Mouse (Mus musculus): Measurements from ENCODE around the gene Hsp90aa1. TPM values are rescaled to one million over a fixed set of nuclear protein-coding genes. Genes with fewer than 3 reads are reported as not detected.
A peak's percentile ranks its signal among the peaks of the same experiment; 100 is the strongest.
"Not testable (repeated sequence)": the region's sequence is repeated elsewhere in the genome, so short reads cannot be mapped to it uniquely, and the experiment has no call there.

The Hsp90aa1 gene
- polyA plus RNA-seq, 1 experiment: 40.7 TPM

- 91% methylated on average over 7 of the region's 7 CpGs for WGBS
- H3K27ac ChIP-seq (ENCODE audit: insufficient read depth, low read length): no peak overlapping the region
- TF ChIP-seq POLR2A (IDR thresholded peaks at IDR 0.05; ENCODE audit: low read depth, low read length): no peak
These were observed 4.9 kb upstream of the Hsp90aa1 start for GRCm38 (mm10) chr12:110707451-110707850.

GRCm38 (mm10) chr12:110706337-110707231 is 4.1 kb upstream of the Hsp90aa1 start:
- 3% methylated on average over 27 of the region's 27 CpGs for WGBS
- Histone ChIP-seq H3K36me3 (ENCODE audit: control insufficient read depth, insufficient read depth, low read length) (no peaks in the 10 kb centered on the region), H3K27me3 (ENCODE audit: control insufficient read depth, insufficient read depth, low read length) (no peaks in the 10 kb centered on the region), H3K4me3 (ENCODE audit: extremely low read depth, insufficient read depth, insufficient read length) (peak overlapping the region; percentile 40), H3K4me1 (ENCODE audit: control insufficient read depth, insufficient read depth, insufficient read length) (peaks cover 4% of the 10 kb centered on the region; the same call in 1 of the 2 replicates), H3K27ac (ENCODE audit: insufficient read depth, low read length) (no peak overlapping the region)
- TF ChIP-seq CTCF (IDR thresholded peaks at IDR 0.05; ENCODE audit: extremely low read depth, insufficient read depth, insufficient read length, insufficient replicate concordance) (no peak), POLR2A (IDR thresholded peaks at IDR 0.05; ENCODE audit: low read depth, low read length) (no peak)
- peak in 1 of 2 experiments; percentile 28 for DNase-seq (ENCODE audit: low read depth in 1 of 2, low spot score in 2 of 2)

More at GRCm38 (mm10) chr12:110707451-110707850, 4.9 kb upstream of the Hsp90aa1 start:
- Histone ChIP-seq H3K27me3 (ENCODE audit: control insufficient read depth, insufficient read depth, low read length) (no peaks in the 10 kb centered on the region), H3K36me3 (ENCODE audit: control insufficient read depth, insufficient read depth, low read length) (no peaks in the 10 kb centered on the region), H3K4me3 (ENCODE audit: extremely low read depth, insufficient read depth, insufficient read length) (no peak overlapping the region), H3K4me1 (ENCODE audit: control insufficient read depth, insufficient read depth, insufficient read length) (peaks cover 4% of the 10 kb centered on the region; the same call in 1 of the 2 replicates)
- DNase-seq (ENCODE audit: low read depth in 1 of 2, low spot score in 2 of 2): no peak

GRCm38 (mm10) chr12:110705419-110705818 is 2.9 kb upstream of the Hsp90aa1 start:
- H3K36me3 ChIP-seq (ENCODE audit: control insufficient read depth, insufficient read depth, low read length); H3K4me1 ChIP-seq (ENCODE audit: control insufficient read depth, insufficient read depth, insufficient read length); H3K27ac ChIP-seq (ENCODE audit: insufficient read depth, low read length); DNase-seq (ENCODE audit: low read depth in 1 of 2, low spot score in 2 of 2); H3K4me3 ChIP-seq (ENCODE audit: extremely low read depth, insufficient read depth, insufficient read length); H3K27me3 ChIP-seq (ENCODE audit: control insufficient read depth, insufficient read depth, low read length): not testable (repeated sequence)
- 91% methylated on average over 4 of the region's 4 CpGs for WGBS

GRCm38 (mm10) chr12:110703682-110704081 is 1.2 kb upstream of the Hsp90aa1 start:
- Histone ChIP-seq H3K27me3 (ENCODE audit: control insufficient read depth, insufficient read depth, low read length) (no peaks in the 10 kb centered on the region), H3K4me3 (ENCODE audit: extremely low read depth, insufficient read depth, insufficient read length) (no peak overlapping the region), H3K27ac (ENCODE audit: insufficient read depth, low read length) (no peak overlapping the region), H3K36me3 (ENCODE audit: control insufficient read depth, insufficient read depth, low read length) (no peaks in the 10 kb centered on the region), H3K4me1 (ENCODE audit: control insufficient read depth, insufficient read depth, insufficient read length) (peaks cover 4% of the 10 kb centered on the region; the same call in 1 of the 2 replicates)
- 82% methylated on average over 7 of the region's 7 CpGs for WGBS
- TF ChIP-seq CTCF (IDR thresholded peaks at IDR 0.05; ENCODE audit: extremely low read depth, insufficient read depth, insufficient read length, insufficient replicate concordance) (no peak), POLR2A (IDR thresholded peaks at IDR 0.05; ENCODE audit: low read depth, low read length) (no peak)
- no peak for DNase-seq (ENCODE audit: low read depth in 1 of 2, low spot score in 2 of 2)

- Histone ChIP-seq H3K4me1 (ENCODE audit: control insufficient read depth, insufficient read depth, insufficient read length) (peaks cover 9% of the 10 kb centered on the region; the same call in 1 of the 2 replicates), H3K4me3 (ENCODE audit: extremely low read depth, insufficient read depth, insufficient read length) (no peak overlapping the region), H3K27me3 (ENCODE audit: control insufficient read depth, insufficient read depth, low read length) (no peaks in the 10 kb centered on the region), H3K36me3 (ENCODE audit: control insufficient read depth, insufficient read depth, low read length) (no peaks in the 10 kb centered on the region), H3K27ac (ENCODE audit: insufficient read depth, low read length) (no peak overlapping the region)
- TF ChIP-seq POLR2A (IDR thresholded peaks at IDR 0.05; ENCODE audit: low read depth, low read length) (no peak), CTCF (IDR thresholded peaks at IDR 0.05; ENCODE audit: extremely low read depth, insufficient read depth, insufficient read length, insufficient replicate concordance) (peak; percentile 94)
- peak; percentile 57 to 83 for DNase-seq (ENCODE audit: low read depth in 1 of 2, low spot score in 2 of 2)
- WGBS: 27% methylated on average over 8 of the region's 8 CpGs
These were observed 512 bp upstream of the Hsp90aa1 start for GRCm38 (mm10) chr12:110703008-110703471.

GRCm38 (mm10) chr12:110701363-110701762 is 1.2 kb downstream of the Hsp90aa1 start:
- not testable (repeated sequence) for H3K27ac ChIP-seq (ENCODE audit: insufficient read depth, low read length); DNase-seq (ENCODE audit: low read depth in 1 of 2, low spot score in 2 of 2); H3K36me3 ChIP-seq (ENCODE audit: control insufficient read depth, insufficient read depth, low read length); H3K27me3 ChIP-seq (ENCODE audit: control insufficient read depth, insufficient read depth, low read length); H3K4me3 ChIP-seq (ENCODE audit: extremely low read depth, insufficient read depth, insufficient read length)
- 17% methylated on average over 3 of the region's 3 CpGs for WGBS
- peaks cover 11% of the 10 kb centered on the region; the same call in 1 of the 2 replicates for H3K4me1 ChIP-seq (ENCODE audit: control insufficient read depth, insufficient read depth, insufficient read length)

- H3K27ac ChIP-seq (ENCODE audit: insufficient read depth, low read length): no peak overlapping the region
- H3K27me3 ChIP-seq (ENCODE audit: control insufficient read depth, insufficient read depth, low read length): no peaks in the 10 kb centered on the region
- WGBS: 76% methylated on average over 2 of the region's 2 CpGs
- TF ChIP-seq CTCF (IDR thresholded peaks at IDR 0.05; ENCODE audit: extremely low read depth, insufficient read depth, insufficient read length, insufficient replicate concordance) (no peak), POLR2A (IDR thresholded peaks at IDR 0.05; ENCODE audit: low read depth, low read length) (no peak)
- H3K36me3 ChIP-seq (ENCODE audit: control insufficient read depth, insufficient read depth, low read length): no peaks in the 10 kb centered on the region
- no peak overlapping the region for H3K4me3 ChIP-seq (ENCODE audit: extremely low read depth, insufficient read depth, insufficient read length)
- H3K4me1 ChIP-seq (ENCODE audit: control insufficient read depth, insufficient read depth, insufficient read length): peaks cover 8% of the 10 kb centered on the region; the same call in 1 of the 2 replicates
- no peak for DNase-seq (ENCODE audit: low read depth in 1 of 2, low spot score in 2 of 2)
These were observed 1.8 kb downstream of the Hsp90aa1 start for GRCm38 (mm10) chr12:110700730-110701129.

All from spleen, adult 2 months (tissue).